Mouse (Mus musculus) embryonic facial prominence, embryonic 10.5 days (tissue): ENCODE data around the gene Foxb1. TPM values are rescaled to one million over a fixed set of nuclear protein-coding genes. Genes with fewer than 3 reads are reported as not detected.

Source experiments
- polyA plus RNA-seq: library from polyadenylated mRNA; unstranded; fragments of >200 nt; fragmentation: Nextera tagmentation; extraction: Ambion mirVana; gene quantifications from 2 replicates; pipeline ENCODE4 v1.2.1, GENCODE M21; 2016

Gene Foxb1
- polyA plus RNA-seq, 1 experiment from 2014 or later: 0.26 TPM

Other genes starting within 250 kb of the Foxb1 start
- gene Bnip2, start 228.5 kb upstream of the Foxb1 start, polyA plus RNA-seq: 108 and 109 TPM in 2 replicates